Mouse (Mus musculus): ENCODE results near the gene Pde1b. TPM values are rescaled to one million over a fixed set of nuclear protein-coding genes. Genes with fewer than 3 reads are reported as not detected.

Pde1b gene
- polyA plus RNA-seq (2015; fragmentation: Nextera tagmentation; extraction: Ambion mirVana): 2.2 and 2.3 TPM in 2 replicates

GRCm38 (mm10) chr15:103502435-103503250, at the start of gene Pde1b:
Gene Pde1b, plus strand, starts transcription at chr15:103503034.
- Histone ChIP-seq H3K27ac (no peak within 1 kb of the TSS), H3K4me1 (peaks cover 3% of the 10 kb centered on the region; the same call in 1 of the 2 replicates), H3K36me3 (no peaks in the 10 kb centered on the region), H3K4me2 (peak within 1 kb of the TSS; percentile 98), H3K27me3 (peaks cover 56% of the 10 kb centered on the region), H3K9me3 (no peaks in the 10 kb centered on the region), H3K4me3 (peak within 1 kb of the TSS; percentile 51), H3K9ac (peak within 1 kb of the TSS; percentile 41)
- WGBS: 2% methylated on average over 43 of the region's 63 CpGs
- peak; percentile 91 for ATAC-seq (ENCODE audit: borderline replicate concordance, extremely low read depth, low FRiP score, low TSS enrichment)

GRCm38 (mm10) chr15:103453551-103454218, 49.1 kb upstream of the Pde1b start, which contains the start of gene Nckap1l:
Gene Nckap1l, plus strand, starts transcription at chr15:103453794.
- peak; percentile 42; the same call in 1 of the 2 replicates for ATAC-seq (ENCODE audit: borderline replicate concordance, extremely low read depth, low FRiP score, low TSS enrichment)
- WGBS: 76% methylated on average over 13 of the region's 13 CpGs

GRCm38 (mm10) chr15:103454449-103454848, 48.4 kb upstream of the Pde1b start:
- no peaks in the 10 kb centered on the region for H3K4me1 ChIP-seq
- no peaks in the 10 kb centered on the region for H3K36me3 ChIP-seq
- H3K4me2 ChIP-seq: no peak overlapping the region
- H3K9me3 ChIP-seq: no peaks in the 10 kb centered on the region
- 78% methylated on average over 6 of the region's 6 CpGs for WGBS
- no peaks in the 10 kb centered on the region for H3K27me3 ChIP-seq
- no peak overlapping the region for H3K27ac ChIP-seq
- H3K4me3 ChIP-seq: no peak overlapping the region
- no peak overlapping the region for H3K9ac ChIP-seq
- ATAC-seq (ENCODE audit: borderline replicate concordance, extremely low read depth, low FRiP score, low TSS enrichment): no peak

More at GRCm38 (mm10) chr15:103453551-103454218, 49.1 kb upstream of the Pde1b start, which contains the start of gene Nckap1l:
- H3K9me3 ChIP-seq: no peaks in the 10 kb centered on the region
- no peaks in the 10 kb centered on the region for H3K27me3 ChIP-seq
- H3K27ac ChIP-seq: no peak within 1 kb of the TSS
- no peak within 1 kb of the TSS for H3K4me3 ChIP-seq
- H3K4me1 ChIP-seq: no peaks in the 10 kb centered on the region
- H3K4me2 ChIP-seq: no peak within 1 kb of the TSS
- H3K9ac ChIP-seq: no peak within 1 kb of the TSS
- H3K36me3 ChIP-seq: no peaks in the 10 kb centered on the region

- H3K4me3 ChIP-seq: no peak overlapping the region
- no peaks in the 10 kb centered on the region for H3K4me1 ChIP-seq
- no peaks in the 10 kb centered on the region for H3K27me3 ChIP-seq
- no peak overlapping the region for H3K9ac ChIP-seq
- H3K4me2 ChIP-seq: no peak overlapping the region
- no peak overlapping the region for H3K27ac ChIP-seq
- WGBS: 57% methylated on average over 7 of the region's 7 CpGs
- ATAC-seq (ENCODE audit: borderline replicate concordance, extremely low read depth, low FRiP score, low TSS enrichment): no peak
- no peaks in the 10 kb centered on the region for H3K9me3 ChIP-seq
- H3K36me3 ChIP-seq: no peaks in the 10 kb centered on the region
Observed at GRCm38 (mm10) chr15:103462539-103463261, 40.1 kb upstream of the Pde1b start.

GRCm38 (mm10) chr15:103471488-103472194, 31.2 kb upstream of the Pde1b start:
- WGBS: 66% methylated on average over 7 of the region's 7 CpGs
- H3K4me1 ChIP-seq: no peaks in the 10 kb centered on the region
- no peak for ATAC-seq (ENCODE audit: borderline replicate concordance, extremely low read depth, low FRiP score, low TSS enrichment)

GRCm38 (mm10) chr15:103472265-103472664, 30.6 kb upstream of the Pde1b start:
- Histone ChIP-seq H3K36me3 (no peaks in the 10 kb centered on the region), H3K9ac (no peak overlapping the region), H3K9me3 (no peaks in the 10 kb centered on the region), H3K4me3 (no peak overlapping the region), H3K27me3 (no peaks in the 10 kb centered on the region), H3K27ac (no peak overlapping the region), H3K4me1 (no peaks in the 10 kb centered on the region), H3K4me2 (no peak overlapping the region)
- no peak for ATAC-seq (ENCODE audit: borderline replicate concordance, extremely low read depth, low FRiP score, low TSS enrichment)
- WGBS: 71% methylated on average over 3 of the region's 3 CpGs

More at GRCm38 (mm10) chr15:103471488-103472194, 31.2 kb upstream of the Pde1b start:
- Histone ChIP-seq H3K9ac (no peak overlapping the region), H3K27me3 (no peaks in the 10 kb centered on the region), H3K27ac (no peak overlapping the region), H3K4me2 (no peak overlapping the region), H3K36me3 (no peaks in the 10 kb centered on the region), H3K9me3 (no peaks in the 10 kb centered on the region), H3K4me3 (no peak overlapping the region)

- ATAC-seq (ENCODE audit: borderline replicate concordance, extremely low read depth, low FRiP score, low TSS enrichment): no peak
- Histone ChIP-seq H3K9ac (no peak overlapping the region), H3K9me3 (no peaks in the 10 kb centered on the region), H3K4me1 (no peaks in the 10 kb centered on the region), H3K4me2 (no peak overlapping the region), H3K36me3 (no peaks in the 10 kb centered on the region), H3K4me3 (no peak overlapping the region), H3K27ac (no peak overlapping the region), H3K27me3 (no peaks in the 10 kb centered on the region)
- WGBS: 80% methylated on average over 7 of the region's 7 CpGs
Observed at GRCm38 (mm10) chr15:103473182-103473581, 29.7 kb upstream of the Pde1b start.

- 79% methylated on average over 5 of the region's 5 CpGs for WGBS
- Histone ChIP-seq H3K9ac (no peak overlapping the region), H3K4me2 (no peak overlapping the region), H3K27ac (no peak overlapping the region), H3K36me3 (no peaks in the 10 kb centered on the region), H3K4me3 (no peak overlapping the region), H3K9me3 (no peaks in the 10 kb centered on the region), H3K4me1 (no peaks in the 10 kb centered on the region), H3K27me3 (no peaks in the 10 kb centered on the region)
- no peak for ATAC-seq (ENCODE audit: borderline replicate concordance, extremely low read depth, low FRiP score, low TSS enrichment)
Observed at GRCm38 (mm10) chr15:103473769-103474168, 29.1 kb upstream of the Pde1b start.

- Histone ChIP-seq H3K9ac (no peak overlapping the region), H3K27me3 (no peaks in the 10 kb centered on the region), H3K4me1 (no peaks in the 10 kb centered on the region), H3K27ac (no peak overlapping the region), H3K4me3 (no peak overlapping the region), H3K36me3 (no peaks in the 10 kb centered on the region), H3K9me3 (no peaks in the 10 kb centered on the region), H3K4me2 (no peak overlapping the region)
- ATAC-seq (ENCODE audit: borderline replicate concordance, extremely low read depth, low FRiP score, low TSS enrichment): no peak
- WGBS: 38% methylated on average over 1 of the region's 1 CpGs
Observed at GRCm38 (mm10) chr15:103479080-103479606, 23.7 kb upstream of the Pde1b start.

GRCm38 (mm10) chr15:103480129-103480528, 22.7 kb upstream of the Pde1b start:
- no peak overlapping the region for H3K4me3 ChIP-seq
- no peak overlapping the region for H3K9ac ChIP-seq
- no peak for ATAC-seq (ENCODE audit: borderline replicate concordance, extremely low read depth, low FRiP score, low TSS enrichment)
- H3K36me3 ChIP-seq: no peaks in the 10 kb centered on the region
- no peaks in the 10 kb centered on the region for H3K27me3 ChIP-seq
- no peaks in the 10 kb centered on the region for H3K9me3 ChIP-seq
- H3K27ac ChIP-seq: no peak overlapping the region
- no peak overlapping the region for H3K4me2 ChIP-seq
- WGBS: 48% methylated on average over 2 of the region's 2 CpGs
- H3K4me1 ChIP-seq: no peaks in the 10 kb centered on the region

GRCm38 (mm10) chr15:103482488-103482887, 20.3 kb upstream of the Pde1b start:
- no peak overlapping the region for H3K4me3 ChIP-seq
- no peaks in the 10 kb centered on the region for H3K4me1 ChIP-seq
- H3K27ac ChIP-seq: no peak overlapping the region
- H3K36me3 ChIP-seq: no peaks in the 10 kb centered on the region
- no peaks in the 10 kb centered on the region for H3K27me3 ChIP-seq
- no peak overlapping the region for H3K9ac ChIP-seq
- no peak overlapping the region for H3K4me2 ChIP-seq
- no peak for ATAC-seq (ENCODE audit: borderline replicate concordance, extremely low read depth, low FRiP score, low TSS enrichment)
- no peaks in the 10 kb centered on the region for H3K9me3 ChIP-seq
- 4% methylated on average over 1 of the region's 1 CpGs for WGBS

All from lung, embryonic 15.5 days (tissue).